Mouse (Mus musculus) bone marrow macrophage, adult 2 months (primary cell): ENCODE data around the gene Glce.

Experiments
- CTCF ChIP-seq: IDR thresholded peaks from 2 replicates; pipeline ENCODE4 v1.5.1; 2012; ENCODE audit warnings: low read depth, mild to moderate bottlenecking, low read length, moderate library complexity
- POLR2A ChIP-seq: IDR thresholded peaks from 2 replicates; pipeline ENCODE4 v1.6.1; 2012; ENCODE audit warnings: mild to moderate bottlenecking, low read depth, low read length, borderline replicate concordance

- no peak for TF ChIP-seq CTCF
- TF ChIP-seq POLR2A: no peak
Measured at GRCm38 (mm10) chr9:62021583-62022120, 100.8 kb downstream of the Glce start.
